ENCODE assay signal across 23 mouse cellular contexts in genomic region chr11:90122709-90123108, GRCm38 (mm10).
A peak's percentile ranks its signal among the peaks of the same experiment; 100 is the strongest.
DNase-seq lines count a peak whose midpoint lies in the region; ATAC-seq and TF ChIP-seq lines count a peak whose summit lies in the region.
"Had no signal": no experiment of that assay in that cellular context is flagged by ENCODE, and none has a peak within 500 bp of the region (broad histone marks: within the 10 kb centered on the region; RNA-seq: fewer than 3 reads in every experiment).

No protein-coding gene starts in this region.

- no peaks in the 10 kb centered on the region for H3K36me3 ChIP-seq in lung, postnatal 0 days (ENCODE audit: insufficient read depth, low read length)
- H3K36me3 ChIP-seq in stomach, postnatal 0 days (ENCODE audit: control insufficient read depth, insufficient read depth, low read length), result no peaks in the 10 kb centered on the region
- H3K36me3 ChIP-seq: hindbrain, embryonic 10.5 days; midbrain, embryonic 10.5 days; neural tube, embryonic 12.5 days had no signal

- TF ChIP-seq EP300 in lung, postnatal 0 days (IDR thresholded peaks at IDR 0.05), result peak; percentile 79
- no peak for TF ChIP-seq EP300 in stomach, postnatal 0 days (optimal IDR thresholded peaks at IDR 0.05)

- peaks cover 2% of the 10 kb centered on the region; the same call in 1 of the 2 replicates for H3K4me1 ChIP-seq in lung, postnatal 0 days (ENCODE audit: insufficient read depth, low read depth, low read length)
- no peaks in the 10 kb centered on the region for H3K4me1 ChIP-seq in stomach, postnatal 0 days (replicated peaks; ENCODE audit: control insufficient read depth, insufficient read depth)
- H3K4me1 ChIP-seq: forebrain, embryonic 13.5 days; neural tube, embryonic 12.5 days had no signal

- H3K4me2 ChIP-seq in lung, postnatal 0 days (replicated peaks; ENCODE audit: low read depth, low read length), result no peak overlapping the region
- H3K4me2 ChIP-seq in stomach, postnatal 0 days (replicated peaks; ENCODE audit: low read depth), result no peak overlapping the region
- H3K4me2 ChIP-seq: forebrain, embryonic 13.5 days; neural tube, embryonic 12.5 days had no signal

- no peaks in the 10 kb centered on the region for H3K27me3 ChIP-seq in lung, postnatal 0 days (replicated peaks; ENCODE audit: insufficient read depth, low read length)
- no peaks in the 10 kb centered on the region for H3K27me3 ChIP-seq in stomach, postnatal 0 days (ENCODE audit: control insufficient read depth, insufficient read depth, low read length)
- H3K27me3 ChIP-seq: forebrain, embryonic 13.5 days; neural tube, embryonic 12.5 days had no signal

- no peak overlapping the region for H3K9ac ChIP-seq in lung, postnatal 0 days (replicated peaks; ENCODE audit: low read depth)
- H3K9ac ChIP-seq in stomach, postnatal 0 days (ENCODE audit: low read length), result no peak overlapping the region
- H3K9ac ChIP-seq: forebrain, embryonic 13.5 days; neural tube, embryonic 12.5 days had no signal

- no peaks in the 10 kb centered on the region for H3K9me3 ChIP-seq in lung, postnatal 0 days (ENCODE audit: low read length)
- H3K9me3 ChIP-seq in stomach, postnatal 0 days (ENCODE audit: control insufficient read depth, low read length), result no peaks in the 10 kb centered on the region
- H3K9me3 ChIP-seq: forebrain, embryonic 13.5 days; hindbrain, embryonic 10.5 days; midbrain, embryonic 10.5 days; neural tube, embryonic 12.5 days had no signal

- DNase-seq in heart, adult 11 months, result peak; percentile 64
- DNase-seq in heart, postnatal 14 days, result no peak
- DNase-seq in lung, postnatal 0 days (ENCODE audit: low spot score), result peak; percentile 84
- no peak for DNase-seq in lung, adult 18-20 months
- peak; percentile 45 for DNase-seq in lung, postnatal 25 days (ENCODE audit: low spot score)
- no peak for DNase-seq in stomach, postnatal 0 days (ENCODE audit: low spot score)
- DNase-seq in spleen, adult 18-20 months, result no peak
- DNase-seq: cerebellum, adult 2 months; gastrocnemius, postnatal 25 days; kidney, adult 8-10 months; kidney, postnatal 36 days; layer of hippocampus, adult 9-11 months; left cerebral cortex, postnatal 4 days; liver; right cerebral cortex, postnatal 25 days; thymus, postnatal 36 days had no signal

- peak overlapping the region; percentile 61; the same call in 1 of the 2 replicates for H3K27ac ChIP-seq in lung, postnatal 0 days (ENCODE audit: low read length)
- peak overlapping the region; percentile 24; the same call in 1 of the 2 replicates for H3K27ac ChIP-seq in stomach, postnatal 0 days (replicated peaks)
- H3K27ac ChIP-seq: forebrain, embryonic 13.5 days; hindbrain, embryonic 10.5 days; left cerebral cortex, adult 2 months; macrophage; midbrain, embryonic 10.5 days; neural tube, embryonic 12.5 days had no signal

- peak; percentile 74 for ATAC-seq in lung, postnatal 0 days
- no peak for ATAC-seq in stomach, postnatal 0 days (ENCODE audit: low FRiP score, low TSS enrichment)
- ATAC-seq: forebrain, embryonic 13.5 days had no signal

- no peak overlapping the region for H3K4me3 ChIP-seq in lung, postnatal 0 days (ENCODE audit: low read depth, low read length)
- no peak overlapping the region for H3K4me3 ChIP-seq in stomach, postnatal 0 days (ENCODE audit: low read depth, low read length)
- H3K4me3 ChIP-seq: erythroblast, embryonic 14.5 days; forebrain, embryonic 13.5 days; hindbrain, embryonic 10.5 days; left cerebral cortex, adult 2 months; midbrain, embryonic 10.5 days; neural tube, embryonic 12.5 days had no signal

- no peak for TF ChIP-seq CTCF in lung, postnatal 0 days (IDR thresholded peaks at IDR 0.05)
- TF ChIP-seq CTCF in stomach, postnatal 0 days (IDR thresholded peaks at IDR 0.05; ENCODE audit: low read depth), result no peak

- intact Hi-C loops in heart, postnatal 14 days (cut with DNase I), result no loop called here

- 66% methylated on average over 3 of the region's 3 CpGs for WGBS in lung, postnatal 0 days
- WGBS in stomach, postnatal 0 days, result 55% methylated on average over 3 of the region's 3 CpGs

Comparison
In these comparisons a context has a peak if more than half of its experiments do, and no peak if none do; other contexts are left out.
1. DNase-seq: peak in heart, adult 11 months (single experiment), lung, postnatal 0 days (single experiment) and lung, postnatal 25 days (single experiment); none in heart, postnatal 14 days (0 of 2), lung, adult 18-20 months (0 of 2), stomach, postnatal 0 days (single experiment) and spleen, adult 18-20 months (0 of 2).